Mouse (Mus musculus): ENCODE data around the gene Tmprss11d.
"Not testable (repeated sequence)": the region's sequence is repeated elsewhere in the genome, so short reads cannot be mapped to it uniquely, and the experiment has no call there.

Tmprss11d gene

DNA sequence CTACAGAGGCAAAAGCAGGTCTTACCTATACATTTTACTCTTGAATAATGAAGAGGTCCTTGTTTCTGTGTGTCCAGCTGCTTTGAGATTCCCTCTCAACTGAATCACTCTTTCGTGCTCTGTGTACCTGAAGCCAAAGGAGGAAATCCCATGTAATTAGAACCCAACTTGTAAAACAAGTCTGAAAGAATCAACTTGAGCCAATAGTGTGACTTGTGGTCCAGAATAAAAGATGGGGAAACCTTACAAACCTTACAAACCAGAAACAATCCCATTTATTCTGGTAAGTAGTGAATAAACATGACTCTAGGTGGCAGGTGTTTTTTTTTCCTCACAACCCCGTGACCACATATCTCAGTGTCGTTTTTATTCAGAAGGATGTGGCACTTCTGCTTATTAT is at the start of gene Tmprss11d:
Tmprss11d (minus strand) TSS at position 101 of the 400 bp plus-strand sequence.
- no peak for DNase-seq (ENCODE audit: low read depth, low spot score)

DNA sequence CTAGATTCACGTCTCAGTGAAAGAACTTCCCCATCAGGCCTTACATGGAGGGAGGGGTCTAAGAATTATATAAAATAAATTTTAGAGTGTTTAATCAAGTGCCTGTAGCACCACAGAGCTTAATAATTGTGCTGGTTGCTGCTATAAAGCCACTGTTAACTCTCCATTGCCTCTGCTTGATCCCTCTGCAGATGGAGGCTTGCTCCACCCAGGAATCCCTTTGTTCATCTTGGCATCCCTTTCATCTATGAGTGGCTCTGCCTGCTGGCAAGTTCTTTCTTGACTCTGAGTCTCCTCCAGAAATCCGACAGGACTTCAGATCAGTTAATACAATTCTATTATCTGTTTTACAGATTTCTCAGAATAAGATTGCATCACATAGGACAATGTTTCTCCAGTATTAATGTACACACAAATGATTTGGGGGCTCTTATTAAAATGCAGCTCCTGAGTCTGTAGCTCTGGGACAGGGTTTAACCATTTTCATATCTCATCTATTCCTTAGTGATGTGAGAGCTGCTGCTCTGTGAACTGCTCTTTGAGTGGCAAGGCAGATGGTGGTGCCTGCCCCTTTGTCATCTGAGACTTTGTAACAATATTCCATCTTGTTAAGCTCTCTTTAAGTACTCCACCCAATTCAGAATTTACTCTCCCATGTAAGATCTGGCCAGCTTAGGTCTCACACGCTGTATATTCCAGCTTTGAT is 48.3 kb upstream of the Tmprss11d start:
- no peak for DNase-seq (ENCODE audit: low read depth, low spot score)

DNA sequence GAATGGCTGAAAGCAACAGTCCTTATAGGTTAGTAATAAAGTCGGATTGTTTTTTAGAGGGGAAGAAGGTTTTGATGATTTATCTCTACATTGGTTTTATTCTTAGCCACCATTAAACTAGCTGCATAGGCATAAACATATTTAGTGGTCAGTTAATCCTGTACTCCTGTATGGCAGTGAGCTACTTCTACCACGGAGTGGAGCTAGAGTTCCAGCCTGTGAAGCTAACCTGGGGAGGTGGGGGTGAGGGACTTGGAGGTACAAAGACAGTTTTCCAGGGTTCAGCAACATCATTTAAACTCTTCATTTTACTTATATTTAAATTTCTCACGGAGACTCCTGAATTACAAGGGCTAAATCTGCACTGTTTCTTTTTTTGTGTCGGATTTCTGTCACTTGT is 46.3 kb upstream of the Tmprss11d start:
- no peak for DNase-seq (ENCODE audit: low read depth, low spot score)

DNA sequence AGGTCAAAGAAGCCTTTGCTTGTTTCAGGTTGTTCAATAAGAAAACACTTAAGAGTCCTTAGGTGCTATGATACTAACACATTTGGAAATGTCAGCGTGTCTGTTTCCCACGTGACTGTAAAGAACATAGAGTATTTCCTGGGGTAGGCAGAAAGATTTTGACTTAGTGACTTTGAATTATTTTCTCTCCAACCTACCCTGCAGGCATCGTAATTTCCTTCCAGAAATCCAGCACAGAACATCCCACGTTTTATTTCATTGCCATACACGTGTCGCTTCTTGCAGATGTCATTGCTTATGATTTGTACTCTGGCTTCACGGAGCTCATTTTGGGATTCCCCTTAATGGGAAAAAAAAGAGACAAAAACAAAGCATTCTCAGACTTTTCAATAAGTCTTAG is 41.1 kb upstream of the Tmprss11d start:
- no peak for DNase-seq (ENCODE audit: low read depth, low spot score)

DNA sequence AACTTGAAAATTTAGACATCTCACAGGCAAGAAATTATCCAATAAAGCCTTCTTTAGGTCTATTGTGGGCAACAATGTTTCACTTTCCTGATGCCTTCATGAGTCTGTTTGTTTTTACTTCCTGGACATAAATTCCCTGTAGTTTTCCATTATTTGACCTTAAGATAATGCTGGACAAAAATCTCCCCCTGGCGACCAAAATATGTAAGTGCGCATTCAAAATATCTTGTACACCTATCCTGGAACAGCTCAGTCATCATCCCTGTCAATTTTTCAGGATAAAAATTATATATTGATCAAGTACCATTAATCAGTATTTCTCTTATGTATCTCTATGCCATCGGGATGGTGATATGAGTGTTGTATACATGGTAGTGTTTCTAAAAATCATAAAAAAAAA is 37.6 kb upstream of the Tmprss11d start:
- no peak for DNase-seq (ENCODE audit: low read depth, low spot score)

DNA sequence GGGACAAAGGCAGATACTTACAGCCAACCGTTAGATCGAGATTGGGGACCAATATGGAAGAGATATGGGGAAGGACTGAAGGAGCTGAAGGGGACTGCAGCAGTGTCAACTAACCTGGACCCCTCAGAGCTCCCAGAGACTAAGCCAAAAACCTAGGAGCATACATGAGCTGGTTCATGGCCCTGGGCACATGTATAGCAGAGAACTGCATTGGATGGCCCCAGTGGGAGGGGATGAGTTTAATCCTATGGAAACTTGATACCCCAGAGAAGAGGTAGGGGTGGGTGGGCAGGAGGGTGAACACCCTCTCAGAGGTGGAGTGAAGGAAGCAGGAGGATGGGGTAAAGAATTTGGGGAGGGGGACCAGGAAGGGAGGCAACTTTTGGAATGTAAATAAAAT is 34.7 kb upstream of the Tmprss11d start:
- no peak for DNase-seq (ENCODE audit: low read depth, low spot score)

DNA sequence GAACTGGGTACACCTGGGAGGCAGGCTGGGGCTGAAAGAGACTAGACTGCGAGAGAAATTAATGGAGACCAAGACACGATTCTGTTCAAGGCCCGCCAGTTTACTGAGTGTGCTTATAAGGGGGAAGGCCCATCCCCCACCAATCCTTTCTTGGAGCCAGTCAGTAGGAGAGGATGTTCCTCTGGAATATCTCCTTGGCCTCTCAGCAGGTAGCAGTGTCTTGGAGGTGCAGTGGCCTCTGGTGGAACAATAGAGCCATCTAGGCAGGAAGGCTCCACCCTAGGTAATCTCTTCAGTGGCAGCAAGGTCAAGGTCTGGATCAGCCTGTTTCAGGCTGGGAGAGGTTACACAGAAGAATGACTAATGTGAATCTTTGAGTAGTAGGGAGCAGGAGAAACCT is 34.0 kb upstream of the Tmprss11d start:
- DNase-seq (ENCODE audit: low read depth, low spot score) = no peak

DNA sequence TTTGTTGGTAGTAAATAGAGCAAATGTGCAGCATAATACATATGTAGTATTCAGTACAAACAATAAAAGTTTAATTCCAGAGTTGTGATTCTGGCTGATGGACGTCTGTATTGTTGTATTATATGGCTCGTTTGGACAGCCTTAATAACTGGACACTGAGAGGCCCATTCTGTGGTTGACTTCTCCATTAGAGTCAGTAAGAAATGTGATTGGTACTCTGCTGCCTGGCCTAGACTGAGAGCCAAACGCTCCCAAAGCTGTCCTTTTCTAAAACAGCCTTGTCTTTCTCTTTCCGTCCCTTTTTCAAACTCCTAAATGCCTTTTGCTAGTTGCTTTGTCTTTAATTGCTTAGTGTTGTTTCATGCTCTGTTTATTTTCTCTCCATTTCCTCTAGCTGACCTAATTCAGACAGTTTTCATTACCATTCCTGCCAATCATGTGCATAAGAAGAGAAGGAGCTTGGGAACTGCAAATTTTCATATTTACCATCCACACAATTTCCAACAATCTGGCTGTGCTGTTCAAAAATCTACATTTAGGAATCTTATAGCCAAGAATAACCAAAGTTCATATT is 13.7 kb downstream of the Tmprss11d start:
- no peak for DNase-seq (ENCODE audit: low read depth, low spot score)

DNA sequence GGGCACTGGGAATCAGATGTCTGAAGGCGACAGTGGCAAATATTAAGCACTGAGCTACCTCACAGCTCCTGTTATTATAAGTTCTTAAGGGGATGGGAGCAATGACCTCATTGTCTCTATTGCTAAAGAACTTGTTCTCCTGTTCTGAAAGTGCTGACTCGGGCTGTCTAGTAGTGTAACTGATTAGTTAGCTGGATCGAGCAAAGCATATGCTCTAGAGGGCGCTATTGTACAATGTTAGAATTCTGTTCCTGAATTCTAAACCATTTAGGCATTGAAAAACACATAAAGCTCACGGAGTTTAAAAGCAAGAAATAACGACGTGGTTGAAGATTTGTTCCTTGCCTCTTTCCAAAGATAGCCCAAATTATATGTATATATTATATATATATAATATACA is 20.3 kb downstream of the Tmprss11d start:
- DNase-seq (ENCODE audit: low read depth, low spot score) = no peak

DNA sequence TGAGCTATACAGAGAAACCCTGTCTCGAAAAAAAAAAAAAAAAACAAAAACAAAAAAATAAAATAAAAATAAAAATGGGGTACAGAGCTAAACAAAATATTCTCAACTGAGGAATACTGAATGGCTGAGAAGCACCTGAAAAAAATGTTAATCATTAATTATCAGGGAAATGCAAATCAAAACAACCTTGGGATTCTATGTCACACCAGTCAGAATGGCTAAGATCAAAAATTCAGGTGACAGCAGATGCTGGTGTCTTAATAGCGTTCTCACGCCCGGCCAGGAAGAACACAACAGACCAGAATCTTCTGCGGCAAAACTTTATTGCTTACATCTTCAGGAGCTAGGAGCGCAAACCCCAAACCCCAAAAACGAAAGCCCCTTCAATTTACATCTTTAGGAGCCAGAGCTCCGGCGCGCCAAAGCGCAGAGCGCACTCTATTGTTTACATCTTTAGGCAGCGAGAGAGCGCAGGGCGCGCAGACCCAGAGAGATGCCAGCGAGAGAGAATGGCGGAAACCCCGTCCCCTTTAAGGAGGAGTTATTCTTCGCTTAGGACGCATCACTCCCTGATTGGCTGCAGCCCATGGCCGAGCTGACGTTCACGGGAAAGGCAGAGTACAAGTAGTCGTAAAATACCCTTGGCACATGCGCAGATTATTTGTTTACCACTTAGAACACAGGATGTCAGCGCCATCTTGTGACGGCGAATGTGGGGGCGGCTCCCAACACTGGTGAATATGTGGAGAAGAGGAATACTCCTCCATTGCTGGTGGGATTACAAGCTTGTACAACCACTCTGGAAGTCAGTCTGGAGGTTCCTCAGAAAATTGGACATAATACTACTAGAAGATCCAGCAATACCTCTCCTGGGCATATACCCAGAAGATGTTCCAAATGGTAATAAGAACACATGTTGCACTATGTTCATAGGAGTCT is 54.9 kb downstream of the Tmprss11d start:
- not testable (repeated sequence) for DNase-seq (ENCODE audit: low read depth, low spot score)

DNA sequence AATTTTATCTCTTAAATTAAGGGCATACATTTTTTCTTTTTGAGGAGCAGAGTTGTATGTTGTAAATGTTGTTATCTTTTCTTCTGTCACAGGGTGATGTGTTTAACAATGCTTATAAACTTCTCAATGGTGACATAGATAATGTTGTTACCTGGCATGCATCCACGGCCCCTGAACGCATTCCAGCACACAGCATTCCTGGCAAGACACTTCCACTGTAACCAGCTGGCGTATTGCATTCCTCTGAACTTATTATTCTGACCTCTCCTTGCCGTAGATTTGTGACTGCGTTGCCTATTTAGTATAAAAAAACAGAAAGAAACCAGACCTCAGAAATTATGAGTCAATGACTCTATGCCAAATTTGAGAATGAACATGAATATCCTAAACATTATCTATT is 67.1 kb downstream of the Tmprss11d start:
- DNase-seq (ENCODE audit: low read depth, low spot score) = no peak

DNA sequence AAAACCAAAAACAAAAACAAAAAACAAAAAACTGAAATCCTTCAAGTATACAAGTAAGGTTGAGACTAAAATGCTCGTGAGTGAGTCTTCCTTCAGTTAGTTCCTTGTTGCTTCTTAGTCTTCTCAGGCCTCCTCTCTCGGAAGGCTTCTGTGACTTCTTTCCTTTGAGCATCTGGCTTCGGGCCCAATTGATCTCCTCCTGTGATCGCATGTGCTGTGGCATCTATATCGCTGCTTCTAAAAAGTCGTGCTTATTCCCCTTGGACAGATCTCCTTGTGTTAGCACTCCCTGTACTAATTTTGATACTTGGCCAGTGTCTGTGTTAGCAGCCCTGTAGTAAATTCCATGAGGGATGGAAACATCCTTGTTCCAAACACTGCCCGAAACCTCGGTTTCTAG is 69.3 kb downstream of the Tmprss11d start:
- no peak for DNase-seq (ENCODE audit: low read depth, low spot score)

DNA sequence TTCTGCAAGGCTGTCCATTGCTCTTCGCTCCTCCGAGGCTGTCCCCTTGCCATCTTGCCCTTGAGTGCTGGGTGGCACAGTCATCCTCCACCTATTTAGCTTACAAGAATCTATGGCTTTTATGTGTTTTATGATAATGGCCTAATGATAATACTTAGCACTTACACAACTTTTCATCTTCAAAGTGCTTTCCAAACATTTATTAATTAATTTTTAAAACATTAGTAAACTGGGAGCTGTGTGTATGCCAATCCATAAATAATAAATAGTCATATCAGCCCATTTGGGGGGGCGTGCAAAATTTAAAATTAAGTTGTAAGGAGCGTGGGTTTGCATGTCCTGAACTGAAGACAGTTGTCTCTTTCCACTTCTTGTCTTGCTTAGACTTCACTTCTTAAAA is 84.0 kb downstream of the Tmprss11d start, which contains the start of gene Tmprss11c:
Tmprss11c (minus strand) TSS at position 101 of the 400 bp plus-strand sequence.
- no peak for DNase-seq (ENCODE audit: low read depth, low spot score)
